Mouse (Mus musculus): Measurements from ENCODE around the gene Eif4g2. TPM values are rescaled to one million over a fixed set of nuclear protein-coding genes. Genes with fewer than 3 reads are reported as not detected.
A peak's percentile ranks its signal among the peaks of the same experiment; 100 is the strongest.

Eif4g2 gene
- polyA plus RNA-seq, 1 experiment from 2014 or later: 1,066 TPM

- WGBS: 82% methylated on average over 2 of the region's 2 CpGs
- no peak overlapping the region for H3K9ac ChIP-seq (replicated peaks)
- no peak overlapping the region for H3K27ac ChIP-seq
- H3K36me3 ChIP-seq: no peaks in the 10 kb centered on the region
- H3K4me2 ChIP-seq: no peak overlapping the region
- H3K4me3 ChIP-seq (replicated peaks): no peak overlapping the region
- no peaks in the 10 kb centered on the region for H3K27me3 ChIP-seq
- no peaks in the 10 kb centered on the region for H3K9me3 ChIP-seq
- no peak for ATAC-seq (ENCODE audit: insufficient number of reproducible peaks, insufficient read depth, low FRiP score, low TSS enrichment, low read depth)
- no peaks in the 10 kb centered on the region for H3K4me1 ChIP-seq (replicated peaks)
Measured at GRCm38 (mm10) chr7:111095169-111095568, 12.3 kb upstream of the Eif4g2 start.

GRCm38 (mm10) chr7:111085153-111085552 lies 2.3 kb upstream of the Eif4g2 start:
- Histone ChIP-seq H3K4me2 (no peak overlapping the region), H3K36me3 (peaks cover 13% of the 10 kb centered on the region), H3K27me3 (no peaks in the 10 kb centered on the region), H3K4me1 (replicated peaks) (peaks cover 12% of the 10 kb centered on the region; the same call in 1 of the 2 replicates), H3K27ac (no peak overlapping the region), H3K4me3 (replicated peaks) (no peak overlapping the region), H3K9me3 (no peaks in the 10 kb centered on the region), H3K9ac (replicated peaks) (no peak overlapping the region)
- no peak for ATAC-seq (ENCODE audit: insufficient number of reproducible peaks, insufficient read depth, low FRiP score, low TSS enrichment, low read depth)

- no peak overlapping the region for H3K4me3 ChIP-seq (replicated peaks)
- no peak overlapping the region for H3K9ac ChIP-seq (replicated peaks)
- H3K27ac ChIP-seq: no peak overlapping the region
- H3K27me3 ChIP-seq: no peaks in the 10 kb centered on the region
- peaks cover 17% of the 10 kb centered on the region; the same call in 1 of the 2 replicates for H3K4me1 ChIP-seq (replicated peaks)
- no peak overlapping the region for H3K4me2 ChIP-seq
- WGBS: 77% methylated on average over 2 of the region's 2 CpGs
- H3K36me3 ChIP-seq: peaks cover 20% of the 10 kb centered on the region
- no peak for ATAC-seq (ENCODE audit: insufficient number of reproducible peaks, insufficient read depth, low FRiP score, low TSS enrichment, low read depth)
- H3K9me3 ChIP-seq: no peaks in the 10 kb centered on the region
Measured at GRCm38 (mm10) chr7:111084443-111084842, 1.6 kb upstream of the Eif4g2 start.

- H3K9ac ChIP-seq (replicated peaks): peak overlapping the region; percentile 100
- H3K9me3 ChIP-seq: no peaks in the 10 kb centered on the region
- ATAC-seq (ENCODE audit: insufficient number of reproducible peaks, insufficient read depth, low FRiP score, low TSS enrichment, low read depth): no peak
- peak overlapping the region; percentile 98 for H3K4me3 ChIP-seq (replicated peaks)
- 10% methylated on average over 4 of the region's 4 CpGs for WGBS
- peaks cover 18% of the 10 kb centered on the region; the same call in 1 of the 2 replicates for H3K4me1 ChIP-seq (replicated peaks)
- peak overlapping the region; percentile 100 for H3K27ac ChIP-seq
- no peaks in the 10 kb centered on the region for H3K27me3 ChIP-seq
- H3K4me2 ChIP-seq: peak overlapping the region; percentile 59
- peaks cover 28% of the 10 kb centered on the region for H3K36me3 ChIP-seq
Measured at GRCm38 (mm10) chr7:111083733-111084120, 897 bp upstream of the Eif4g2 start.

GRCm38 (mm10) chr7:111082043-111082821 lies 598 bp downstream of the Eif4g2 start:
- H3K27ac ChIP-seq: peak overlapping the region; percentile 100
- H3K9me3 ChIP-seq: no peaks in the 10 kb centered on the region
- H3K4me3 ChIP-seq (replicated peaks): peak overlapping the region; percentile 98
- ATAC-seq (ENCODE audit: insufficient number of reproducible peaks, insufficient read depth, low FRiP score, low TSS enrichment, low read depth): peak; percentile 75
- under 1% methylated on average over 78 of the region's 83 CpGs for WGBS
- H3K9ac ChIP-seq (replicated peaks): peak overlapping the region; percentile 100
- H3K27me3 ChIP-seq: no peaks in the 10 kb centered on the region
- H3K4me1 ChIP-seq (replicated peaks): peaks cover 18% of the 10 kb centered on the region; the same call in 1 of the 2 replicates
- H3K36me3 ChIP-seq: peaks cover 43% of the 10 kb centered on the region
- peak overlapping the region; percentile 86 for H3K4me2 ChIP-seq

- no peak for ATAC-seq (ENCODE audit: insufficient number of reproducible peaks, insufficient read depth, low FRiP score, low TSS enrichment, low read depth)
- no peaks in the 10 kb centered on the region for H3K27me3 ChIP-seq
- no peak overlapping the region for H3K27ac ChIP-seq
- peaks cover 56% of the 10 kb centered on the region for H3K36me3 ChIP-seq
- 93% methylated on average over 3 of the region's 3 CpGs for WGBS
- peak overlapping the region; percentile 98 for H3K4me3 ChIP-seq (replicated peaks)
- peak overlapping the region; percentile 86 for H3K4me2 ChIP-seq
- H3K9me3 ChIP-seq: no peaks in the 10 kb centered on the region
- H3K9ac ChIP-seq (replicated peaks): peak overlapping the region; percentile 100
- H3K4me1 ChIP-seq (replicated peaks): peaks cover 18% of the 10 kb centered on the region; the same call in 1 of the 2 replicates
Measured at GRCm38 (mm10) chr7:111080876-111081275, 2.0 kb downstream of the Eif4g2 start.

- no peak overlapping the region for H3K27ac ChIP-seq
- ATAC-seq (ENCODE audit: insufficient number of reproducible peaks, insufficient read depth, low FRiP score, low TSS enrichment, low read depth): no peak
- no peak overlapping the region for H3K9ac ChIP-seq (replicated peaks)
- H3K36me3 ChIP-seq: peaks cover 63% of the 10 kb centered on the region
- peaks cover 18% of the 10 kb centered on the region; the same call in 1 of the 2 replicates for H3K4me1 ChIP-seq (replicated peaks)
- H3K9me3 ChIP-seq: no peaks in the 10 kb centered on the region
- no peaks in the 10 kb centered on the region for H3K27me3 ChIP-seq
- peak overlapping the region; percentile 86; the same call in 1 of the 2 replicates for H3K4me2 ChIP-seq
- 86% methylated on average over 8 of the region's 8 CpGs for WGBS
- H3K4me3 ChIP-seq (replicated peaks): no peak overlapping the region
Measured at GRCm38 (mm10) chr7:111080026-111080425, 2.8 kb downstream of the Eif4g2 start.

GRCm38 (mm10) chr7:111078271-111078670 lies 4.6 kb downstream of the Eif4g2 start:
- peaks cover 81% of the 10 kb centered on the region for H3K36me3 ChIP-seq
- ATAC-seq (ENCODE audit: insufficient number of reproducible peaks, insufficient read depth, low FRiP score, low TSS enrichment, low read depth): no peak
- WGBS: 94% methylated on average over 4 of the region's 4 CpGs

GRCm38 (mm10) chr7:111075288-111075687 lies 7.5 kb downstream of the Eif4g2 start:
- 90% methylated on average over 4 of the region's 4 CpGs for WGBS
- no peak overlapping the region for H3K9ac ChIP-seq (replicated peaks)
- peaks cover 96% of the 10 kb centered on the region for H3K36me3 ChIP-seq

More at GRCm38 (mm10) chr7:111078271-111078670, 4.6 kb downstream of the Eif4g2 start:
- Histone ChIP-seq H3K4me2 (no peak overlapping the region), H3K9ac (replicated peaks) (no peak overlapping the region), H3K27me3 (no peaks in the 10 kb centered on the region), H3K27ac (no peak overlapping the region), H3K9me3 (no peaks in the 10 kb centered on the region), H3K4me3 (replicated peaks) (no peak overlapping the region), H3K4me1 (replicated peaks) (peaks cover 18% of the 10 kb centered on the region; the same call in 1 of the 2 replicates)

GRCm38 (mm10) chr7:111072410-111072809 lies 10.4 kb downstream of the Eif4g2 start:
- H3K36me3 ChIP-seq: peaks cover 96% of the 10 kb centered on the region
- no peak for ATAC-seq (ENCODE audit: insufficient number of reproducible peaks, insufficient read depth, low FRiP score, low TSS enrichment, low read depth)
- WGBS: 94% methylated on average over 4 of the region's 4 CpGs
- no peak overlapping the region for H3K27ac ChIP-seq
- no peaks in the 10 kb centered on the region for H3K27me3 ChIP-seq
- peaks cover 16% of the 10 kb centered on the region; the same call in 1 of the 2 replicates for H3K9me3 ChIP-seq
- H3K4me3 ChIP-seq (replicated peaks): no peak overlapping the region
- no peak overlapping the region for H3K9ac ChIP-seq (replicated peaks)
- H3K4me1 ChIP-seq (replicated peaks): no peaks in the 10 kb centered on the region
- no peak overlapping the region for H3K4me2 ChIP-seq

More at GRCm38 (mm10) chr7:111075288-111075687, 7.5 kb downstream of the Eif4g2 start:
- Histone ChIP-seq H3K4me2 (no peak overlapping the region), H3K27me3 (no peaks in the 10 kb centered on the region), H3K4me3 (replicated peaks) (no peak overlapping the region), H3K27ac (no peak overlapping the region), H3K4me1 (replicated peaks) (peaks cover 7% of the 10 kb centered on the region; the same call in 1 of the 2 replicates), H3K9me3 (no peaks in the 10 kb centered on the region)
- ATAC-seq (ENCODE audit: insufficient number of reproducible peaks, insufficient read depth, low FRiP score, low TSS enrichment, low read depth): no peak

GRCm38 (mm10) chr7:111070167-111070496 lies 12.7 kb downstream of the Eif4g2 start:
- Histone ChIP-seq H3K4me1 (replicated peaks) (no peaks in the 10 kb centered on the region), H3K27me3 (no peaks in the 10 kb centered on the region), H3K27ac (no peak overlapping the region), H3K4me2 (no peak overlapping the region), H3K36me3 (peaks cover 76% of the 10 kb centered on the region), H3K9me3 (peaks cover 16% of the 10 kb centered on the region; the same call in 1 of the 2 replicates), H3K4me3 (replicated peaks) (no peak overlapping the region), H3K9ac (replicated peaks) (no peak overlapping the region)
- WGBS: 88% methylated on average over 2 of the region's 2 CpGs
- ATAC-seq (ENCODE audit: insufficient number of reproducible peaks, insufficient read depth, low FRiP score, low TSS enrichment, low read depth): 0 out of 2 replicates have a peak, but pooled peaks have one; percentile 31

All from limb, embryonic 12.5 days (tissue).